Mouse (Mus musculus) G1E (cell line): ENCODE results near the gene Gm21760. TPM values are rescaled to one million over a fixed set of nuclear protein-coding genes. Genes with fewer than 3 reads are reported as not detected.
"Not testable (repeated sequence)": the region's sequence is repeated elsewhere in the genome, so short reads cannot be mapped to it uniquely, and the experiment has no call there.

Experiments used
- ATAC-seq: 2 replicates; pipeline ENCODE4 v1.8.0; 2016; ENCODE audit warnings: mild to moderate bottlenecking; ENCODE audit not compliant: insufficient number of reproducible peaks, poor library complexity, low FRiP score, severe bottlenecking; ENCODE audit errors: extremely low read depth
- DNase-seq: peaks from one replicate; pipeline ENCODE4 v3.0.0; 2012; ENCODE audit warnings: low spot score
- H3K27me3 ChIP-seq: 2 replicates; pipeline ENCODE4 v1.6.1; 2012; ENCODE audit warnings: mild to moderate bottlenecking, low read length, inconsistent platforms; ENCODE audit not compliant: insufficient read depth
- H3K36me3 ChIP-seq: replicated peaks from 2 replicates; pipeline ENCODE3; 2012; ENCODE audit warnings: mild to moderate bottlenecking, inconsistent platforms
- H3K4me1 ChIP-seq: 2 replicates; pipeline ENCODE4 v1.6.1; 2012; ENCODE audit warnings: low read depth, low read length, inconsistent platforms, mixed read lengths; ENCODE audit not compliant: insufficient read depth
- H3K4me3 ChIP-seq: 2 replicates; pipeline ENCODE4 v1.5.1; 2012; ENCODE audit warnings: low read depth, mild to moderate bottlenecking, inconsistent platforms, low read length, moderate library complexity, mixed read lengths
- H3K9me3 ChIP-seq: replicated peaks from 2 replicates; pipeline ENCODE4 v1.6.1; 2012; ENCODE audit warnings: inconsistent platforms
- polyA plus RNA-seq: library from polyadenylated mRNA; stranded (reverse); fragments of >175 nt; gene quantifications from 2 replicates; pipeline ENCODE4 v1.2.3, GENCODE M21; 2012
- total RNA-seq, 2 experiments: library from RNA; stranded (forward) in 1 of 2; stranded (reverse) in 1 of 2; fragments of 200-1000 nt in 1 of 2; fragments of >200 nt in 1 of 2; fragmentation: Nextera tagmentation in 1 of 2; gene quantifications; 2 replicates each; pipeline ENCODE4 v1.2.3; 2014 to 2017

Gene Gm21760
- total RNA-seq (2014; fragmentation: Nextera tagmentation), result not detected in 2 replicates
- not detected in 2 replicates for total RNA-seq (2017)
- not detected in 2 replicates for polyA plus RNA-seq

DNA sequence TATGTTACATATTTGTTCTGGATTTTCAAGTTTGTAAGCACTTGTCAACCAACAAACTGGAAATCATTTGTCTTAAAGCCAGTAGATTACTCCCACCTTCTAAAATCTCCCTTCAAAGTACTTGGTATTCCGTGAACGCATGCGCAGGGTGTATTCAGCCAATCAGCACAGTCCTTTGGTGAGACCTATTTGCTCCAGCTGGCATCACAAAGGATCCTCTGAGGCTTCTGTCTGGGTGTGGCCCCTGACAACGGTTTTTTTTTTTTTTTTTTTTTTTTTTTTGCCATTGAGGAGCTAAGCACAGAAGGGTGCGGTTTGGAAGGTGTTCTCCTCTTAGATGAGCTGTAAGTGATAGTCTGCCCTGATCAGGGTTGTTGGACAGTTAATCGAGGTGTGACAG, at the start of gene Gm21760:
Gm21760 (plus strand) TSS at position 301 of the 400 bp plus-strand sequence.
- not testable (repeated sequence) for H3K36me3 ChIP-seq, H3K27me3 ChIP-seq, DNase-seq, H3K9me3 ChIP-seq, H3K4me1 ChIP-seq, H3K4me3 ChIP-seq, ATAC-seq
